Mouse (Mus musculus): Measurements from ENCODE around the gene Timm8a2. TPM values are rescaled to one million over a fixed set of nuclear protein-coding genes. Genes with fewer than 3 reads are reported as not detected.

Timm8a2 gene
- polyA plus RNA-seq (2016; fragmentation: Nextera tagmentation; extraction: Ambion mirVana) = not detected in 2 replicates

GRCm38 (mm10) chr14:122034451-122034850 lies at the start of gene Timm8a2:
TSS of gene Timm8a2 (plus strand) at chr14:122034674.
- Histone ChIP-seq H3K27ac (replicated peaks) (no peak within 1 kb of the TSS), H3K4me1 (no peaks in the 10 kb centered on the region), H3K4me3 (no peak within 1 kb of the TSS), H3K27me3 (replicated peaks; ENCODE audit: low read depth, poor library complexity, severe bottlenecking) (no peaks in the 10 kb centered on the region), H3K36me3 (replicated peaks) (no peaks in the 10 kb centered on the region), H3K9me3 (peaks cover 3% of the 10 kb centered on the region; the same call in 1 of the 2 replicates)
- no peak for DNase-seq (ENCODE audit: low spot score)
- 94% methylated on average over 13 of the region's 13 CpGs for WGBS

GRCm38 (mm10) chr14:121985477-121985876 lies 49.0 kb upstream of the Timm8a2 start:
- no peaks in the 10 kb centered on the region for H3K9me3 ChIP-seq
- H3K36me3 ChIP-seq (replicated peaks) = peaks cover 10% of the 10 kb centered on the region; the same call in 1 of the 2 replicates
- DNase-seq (ENCODE audit: low spot score) = no peak

GRCm38 (mm10) chr14:121986028-121986427 lies 48.4 kb upstream of the Timm8a2 start:
- Histone ChIP-seq H3K4me1 (0 out of 2 replicates have a peak, but pooled peaks cover 4% of the 10 kb centered on the region), H3K36me3 (replicated peaks) (peaks cover 13% of the 10 kb centered on the region), H3K27ac (replicated peaks) (no peak overlapping the region), H3K4me3 (no peak overlapping the region), H3K27me3 (replicated peaks; ENCODE audit: low read depth, poor library complexity, severe bottlenecking) (no peaks in the 10 kb centered on the region), H3K9me3 (no peaks in the 10 kb centered on the region)
- no peak for DNase-seq (ENCODE audit: low spot score)
- 84% methylated on average over 6 of the region's 6 CpGs for WGBS

More at GRCm38 (mm10) chr14:121985477-121985876, 49.0 kb upstream of the Timm8a2 start:
- 0 out of 2 replicates have a peak, but pooled peaks cover 4% of the 10 kb centered on the region for H3K4me1 ChIP-seq
- 82% methylated on average over 3 of the region's 3 CpGs for WGBS
- H3K27ac ChIP-seq (replicated peaks) = no peak overlapping the region
- H3K27me3 ChIP-seq (replicated peaks; ENCODE audit: low read depth, poor library complexity, severe bottlenecking) = no peaks in the 10 kb centered on the region
- no peak overlapping the region for H3K4me3 ChIP-seq

GRCm38 (mm10) chr14:121987287-121987686 lies 47.2 kb upstream of the Timm8a2 start:
- peaks cover 11% of the 10 kb centered on the region for H3K4me1 ChIP-seq
- no peaks in the 10 kb centered on the region for H3K9me3 ChIP-seq
- no peaks in the 10 kb centered on the region for H3K27me3 ChIP-seq (replicated peaks; ENCODE audit: low read depth, poor library complexity, severe bottlenecking)
- H3K4me3 ChIP-seq = no peak overlapping the region
- no peak for DNase-seq (ENCODE audit: low spot score)
- peaks cover 15% of the 10 kb centered on the region for H3K36me3 ChIP-seq (replicated peaks)
- H3K27ac ChIP-seq (replicated peaks) = no peak overlapping the region
- WGBS = 80% methylated on average over 1 of the region's 1 CpGs

- peaks cover 13% of the 10 kb centered on the region for H3K4me1 ChIP-seq
- no peak overlapping the region for H3K4me3 ChIP-seq
- WGBS = 84% methylated on average over 4 of the region's 4 CpGs
- no peak for DNase-seq (ENCODE audit: low spot score)
- peaks cover 15% of the 10 kb centered on the region for H3K36me3 ChIP-seq (replicated peaks)
- no peak overlapping the region for H3K27ac ChIP-seq (replicated peaks)
- H3K27me3 ChIP-seq (replicated peaks; ENCODE audit: low read depth, poor library complexity, severe bottlenecking) = no peaks in the 10 kb centered on the region
- no peaks in the 10 kb centered on the region for H3K9me3 ChIP-seq
Measured at GRCm38 (mm10) chr14:121987691-121988090, 46.8 kb upstream of the Timm8a2 start.

- WGBS = 97% methylated on average over 3 of the region's 3 CpGs
- H3K4me1 ChIP-seq = peaks cover 10% of the 10 kb centered on the region
- H3K27ac ChIP-seq (replicated peaks) = no peak overlapping the region
- no peaks in the 10 kb centered on the region for H3K9me3 ChIP-seq
- DNase-seq (ENCODE audit: low spot score) = no peak
- no peaks in the 10 kb centered on the region for H3K27me3 ChIP-seq (replicated peaks; ENCODE audit: low read depth, poor library complexity, severe bottlenecking)
- H3K4me3 ChIP-seq = no peak overlapping the region
- peaks cover 23% of the 10 kb centered on the region for H3K36me3 ChIP-seq (replicated peaks)
Measured at GRCm38 (mm10) chr14:121989331-121989730, 45.1 kb upstream of the Timm8a2 start.

- WGBS = 94% methylated on average over 3 of the region's 3 CpGs
- Histone ChIP-seq H3K27me3 (replicated peaks; ENCODE audit: low read depth, poor library complexity, severe bottlenecking) (no peaks in the 10 kb centered on the region), H3K36me3 (replicated peaks) (peaks cover 27% of the 10 kb centered on the region), H3K4me1 (peaks cover 9% of the 10 kb centered on the region), H3K9me3 (no peaks in the 10 kb centered on the region), H3K27ac (replicated peaks) (no peak overlapping the region), H3K4me3 (no peak overlapping the region)
- DNase-seq (ENCODE audit: low spot score) = peak; percentile 1
Measured at GRCm38 (mm10) chr14:121989869-121990268, 44.6 kb upstream of the Timm8a2 start.

- peaks cover 9% of the 10 kb centered on the region for H3K4me1 ChIP-seq
- WGBS = 89% methylated on average over 6 of the region's 6 CpGs
- no peak overlapping the region for H3K4me3 ChIP-seq
- H3K27me3 ChIP-seq (replicated peaks; ENCODE audit: low read depth, poor library complexity, severe bottlenecking) = no peaks in the 10 kb centered on the region
- H3K9me3 ChIP-seq = no peaks in the 10 kb centered on the region
- no peak for DNase-seq (ENCODE audit: low spot score)
- peaks cover 38% of the 10 kb centered on the region for H3K36me3 ChIP-seq (replicated peaks)
- H3K27ac ChIP-seq (replicated peaks) = no peak overlapping the region
Measured at GRCm38 (mm10) chr14:121990897-121991296, 43.6 kb upstream of the Timm8a2 start.

- Histone ChIP-seq H3K27me3 (replicated peaks; ENCODE audit: low read depth, poor library complexity, severe bottlenecking) (no peaks in the 10 kb centered on the region), H3K4me1 (peaks cover 9% of the 10 kb centered on the region), H3K4me3 (no peak overlapping the region), H3K36me3 (replicated peaks) (peaks cover 48% of the 10 kb centered on the region), H3K9me3 (no peaks in the 10 kb centered on the region), H3K27ac (replicated peaks) (no peak overlapping the region)
- DNase-seq (ENCODE audit: low spot score) = no peak
Measured at GRCm38 (mm10) chr14:121991921-121992320, 42.6 kb upstream of the Timm8a2 start.

- H3K27me3 ChIP-seq (replicated peaks; ENCODE audit: low read depth, poor library complexity, severe bottlenecking) = no peaks in the 10 kb centered on the region
- 89% methylated on average over 13 of the region's 13 CpGs for WGBS
- H3K27ac ChIP-seq (replicated peaks) = no peak overlapping the region
- peaks cover 46% of the 10 kb centered on the region for H3K36me3 ChIP-seq (replicated peaks)
- no peak overlapping the region for H3K4me3 ChIP-seq
- peaks cover 9% of the 10 kb centered on the region for H3K4me1 ChIP-seq
- H3K9me3 ChIP-seq = no peaks in the 10 kb centered on the region
- no peak for DNase-seq (ENCODE audit: low spot score)
Measured at GRCm38 (mm10) chr14:121992395-121993280, 41.8 kb upstream of the Timm8a2 start.

- Histone ChIP-seq H3K4me3 (no peak overlapping the region), H3K4me1 (peaks cover 9% of the 10 kb centered on the region), H3K36me3 (replicated peaks) (peaks cover 54% of the 10 kb centered on the region), H3K9me3 (no peaks in the 10 kb centered on the region), H3K27ac (replicated peaks) (no peak overlapping the region), H3K27me3 (replicated peaks; ENCODE audit: low read depth, poor library complexity, severe bottlenecking) (no peaks in the 10 kb centered on the region)
- 93% methylated on average over 4 of the region's 4 CpGs for WGBS
- DNase-seq (ENCODE audit: low spot score) = no peak
Measured at GRCm38 (mm10) chr14:121993616-121994015, 40.9 kb upstream of the Timm8a2 start.

- Histone ChIP-seq H3K4me3 (no peak overlapping the region), H3K4me1 (peaks cover 9% of the 10 kb centered on the region), H3K9me3 (no peaks in the 10 kb centered on the region), H3K36me3 (replicated peaks) (peaks cover 54% of the 10 kb centered on the region), H3K27ac (replicated peaks) (no peak overlapping the region), H3K27me3 (replicated peaks; ENCODE audit: low read depth, poor library complexity, severe bottlenecking) (no peaks in the 10 kb centered on the region)
- no peak for DNase-seq (ENCODE audit: low spot score)
- WGBS = 95% methylated on average over 17 of the region's 17 CpGs
Measured at GRCm38 (mm10) chr14:121994171-121994700, 40.2 kb upstream of the Timm8a2 start.

Measured in embryonic facial prominence, embryonic 10.5 days (tissue).